Mouse (Mus musculus) small intestine, adult 2 months (tissue): ENCODE measurements around the gene Lrfn2. TPM values are rescaled to one million over a fixed set of nuclear protein-coding genes. Genes with fewer than 3 reads are reported as not detected.

ENCODE experiments used
- H3K27ac ChIP-seq: fragments of 200-500 bp; 2 replicates; pipeline ENCODE4 v1.5.1; 2012; ENCODE audit warnings: low read depth, low read length, control low read depth, inconsistent platforms; ENCODE audit not compliant: insufficient read depth
- H3K27me3 ChIP-seq: fragments of 200-500 bp; 2 replicates; pipeline ENCODE4 v1.6.1; 2012; ENCODE audit warnings: mild to moderate bottlenecking, moderate library complexity, low read length, inconsistent platforms; ENCODE audit not compliant: control insufficient read depth, insufficient read depth
- H3K36me3 ChIP-seq: fragments of 200-500 bp; 2 replicates; pipeline ENCODE4 v1.6.1; 2012; ENCODE audit warnings: mild to moderate bottlenecking, low read length, control low read depth, inconsistent platforms; ENCODE audit not compliant: control insufficient read depth, insufficient read depth
- H3K4me1 ChIP-seq: fragments of 200-500 bp; 2 replicates; pipeline ENCODE4 v1.6.1; 2012; ENCODE audit warnings: low read length, inconsistent platforms, mixed read lengths; ENCODE audit not compliant: control insufficient read depth, insufficient read depth, insufficient read length
- H3K4me3 ChIP-seq: fragments of 200-500 bp; 2 replicates; pipeline ENCODE4 v1.5.1; 2012; ENCODE audit warnings: low read depth, mild to moderate bottlenecking, control low read depth, inconsistent platforms, low read length, moderate library complexity
- CTCF ChIP-seq: fragments of 200-500 bp; IDR thresholded peaks from 2 replicates; pipeline ENCODE4 v1.5.1; 2012; ENCODE audit warnings: low read depth, mild to moderate bottlenecking, control low read depth, inconsistent platforms, low read length, moderate library complexity, mixed read lengths; ENCODE audit not compliant: insufficient replicate concordance, insufficient read length; ENCODE audit errors: extremely low read depth
- POLR2A ChIP-seq: fragments of 200-500 bp; IDR thresholded peaks from 2 replicates; pipeline ENCODE4 v1.6.1; 2012; ENCODE audit warnings: low read depth, mild to moderate bottlenecking, control low read depth, inconsistent platforms, low read length, moderate library complexity
- WGBS: fragments of 180-500 bp; shearing (Covaris S2); methylation state at CpG from one replicate; pipeline ENCODE4 v1.1.7; 2018; 5-methylcytosine and 5-hydroxymethylcytosine counted together
- polyA plus RNA-seq: library from polyadenylated mRNA; depleted of rRNA; stranded (reverse); fragments of >200 nt; gene quantifications from 2 replicates; pipeline ENCODE4 v1.2.3, GENCODE M21; 2012

Lrfn2 gene
- polyA plus RNA-seq, 1 experiment: 0.10 TPM

DNA sequence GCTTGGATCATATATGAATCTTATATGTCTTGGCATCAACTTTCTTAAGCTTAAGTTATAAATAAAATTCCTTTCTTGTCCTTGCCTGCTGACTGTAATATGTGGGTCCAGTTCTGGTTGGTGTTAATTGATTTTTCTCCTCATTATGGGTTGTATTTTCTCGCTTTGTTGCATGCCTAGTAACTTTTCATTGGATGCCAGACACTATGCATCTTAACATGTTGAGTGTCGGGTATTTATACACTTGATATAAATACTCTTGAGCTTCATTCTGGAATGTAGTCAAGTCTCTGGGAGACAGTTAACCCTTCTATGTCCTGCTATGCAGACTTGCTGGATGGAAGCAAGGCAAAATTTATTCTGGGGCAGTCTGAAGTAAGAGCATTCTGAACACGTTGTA lies 192.5 kb downstream of the Lrfn2 start:
- 67% methylated on average over 3 of the region's 3 CpGs for WGBS
- Histone ChIP-seq H3K27me3 (no peaks in the 10 kb centered on the region), H3K36me3 (no peaks in the 10 kb centered on the region), H3K27ac (no peak overlapping the region), H3K4me3 (no peak overlapping the region), H3K4me1 (no peaks in the 10 kb centered on the region)
- TF ChIP-seq POLR2A (no peak), CTCF (no peak)
